Mouse (Mus musculus) heart, adult 2 months (tissue): ENCODE results near the gene Retsat. TPM values are rescaled to one million over a fixed set of nuclear protein-coding genes. Genes with fewer than 3 reads are reported as not detected.

Source experiments
- DNase-seq, 2 experiments: peaks; one replicate each; pipeline ENCODE4 v3.0.0; 2021
- H3K27ac ChIP-seq: fragments of 200-600 bp; 2 replicates; pipeline ENCODE4 v1.8.1; 2022
- H3K27me3 ChIP-seq: fragments of 200-500 bp; 2 replicates; pipeline ENCODE4 v1.6.1; 2012; ENCODE audit warnings: mild to moderate bottlenecking, low read length, inconsistent platforms, mixed read lengths; ENCODE audit not compliant: control insufficient read depth, insufficient read depth
- H3K36me3 ChIP-seq: fragments of 200-500 bp; 2 replicates; pipeline ENCODE4 v1.6.1; 2012; ENCODE audit warnings: low read length, inconsistent platforms; ENCODE audit not compliant: control insufficient read depth, insufficient read depth
- H3K4me1 ChIP-seq: fragments of 200-500 bp; 2 replicates; pipeline ENCODE4 v1.6.1; 2011; ENCODE audit warnings: low read length; ENCODE audit not compliant: control insufficient read depth, insufficient read depth
- H3K4me3 ChIP-seq: fragments of 200-600 bp; 2 replicates; pipeline ENCODE4 v1.8.1; 2022
- H3K79me2 ChIP-seq: fragments of 200-500 bp; replicated peaks from 2 replicates; pipeline ENCODE4 v1.6.1; 2012; ENCODE audit warnings: mild to moderate bottlenecking, inconsistent platforms, low read length, moderate library complexity, mixed read lengths; ENCODE audit not compliant: control insufficient read depth, insufficient read depth
- H3K9ac ChIP-seq: fragments of 200-500 bp; 2 replicates; pipeline ENCODE4 v1.6.1; 2012; ENCODE audit warnings: low read depth, mild to moderate bottlenecking, control low read depth, inconsistent platforms, low read length, mixed read lengths
- CTCF ChIP-seq: fragments of 200-600 bp; IDR thresholded peaks from 2 replicates; pipeline ENCODE4 v1.8.1; 2022; ENCODE audit warnings: antibody characterized with exemption, mild to moderate bottlenecking, moderate library complexity
- EP300 ChIP-seq: fragments of 200-500 bp; IDR thresholded peaks from 2 replicates; pipeline ENCODE4 v1.6.1; 2011; ENCODE audit warnings: low read depth, low read length, control low read depth; ENCODE audit not compliant: insufficient read depth
- POLR2A ChIP-seq: fragments of 200-500 bp; IDR thresholded peaks from 2 replicates; pipeline ENCODE4 v1.6.1; 2011; ENCODE audit warnings: mild to moderate bottlenecking, low read depth, low read length, control low read depth; ENCODE audit not compliant: insufficient read depth
- WGBS: fragments of 180-500 bp; shearing (Covaris S2); methylation state at CpG from one replicate; pipeline ENCODE4 v1.1.7; 2018; 5-methylcytosine and 5-hydroxymethylcytosine counted together
- intact Hi-C: fragments of 180-260 bp; cut with DNase I; formaldehyde crosslinking; loops from one replicate; pipeline ENCODE4 v1.15.1; 2025
- polyA plus RNA-seq: library from polyadenylated mRNA; depleted of rRNA; stranded (reverse); fragments of >200 nt; gene quantifications from 2 replicates; pipeline ENCODE4 v1.2.3, GENCODE M21; 2012
- total RNA-seq, 2 experiments: library from RNA; stranded (reverse); gene quantifications; 2 replicates each; pipeline ENCODE4 v1.2.3; 2021

Gene Retsat
- total and polyA plus RNA-seq, 3 experiments = 57.1 to 181 (median 155) TPM

DNA sequence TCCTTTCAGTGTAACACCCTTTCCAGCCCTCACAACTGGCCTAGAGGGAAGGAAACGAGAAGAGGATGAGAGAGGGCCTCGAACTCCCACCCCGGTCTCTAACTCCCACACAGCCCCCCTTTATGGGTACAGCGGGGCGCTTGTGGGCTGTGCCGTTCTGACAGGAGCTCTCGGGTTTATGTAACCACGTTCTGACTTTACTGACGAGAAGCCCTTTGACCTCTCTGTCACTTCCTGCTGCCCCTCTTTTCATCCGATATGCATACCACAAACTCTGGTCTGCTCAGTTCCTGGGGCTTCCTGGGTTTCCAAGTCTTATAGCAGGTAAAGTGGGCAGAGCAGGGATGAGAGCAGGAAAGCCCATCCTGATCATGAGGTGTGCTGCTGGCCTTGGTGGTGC is 36.0 kb downstream of the Retsat start:
- peaks cover 4% of the 10 kb centered on the region for H3K4me1 ChIP-seq
- H3K36me3 ChIP-seq = no peaks in the 10 kb centered on the region
- H3K79me2 ChIP-seq = no peaks in the 10 kb centered on the region; the same call in 1 of the 2 replicates
- TF ChIP-seq POLR2A (no peak), CTCF (no peak), EP300 (no peak)
- no peak for DNase-seq
- WGBS = 78% methylated on average over 10 of the region's 10 CpGs
- H3K27ac ChIP-seq = no peak overlapping the region
- H3K27me3 ChIP-seq = no peaks in the 10 kb centered on the region
- H3K4me3 ChIP-seq = no peak overlapping the region
- intact Hi-C loops = loop anchor here (5.0 kb wide), 1 partner anchor 33 kb away; no protein-coding TSS in a partner anchor
- no peak overlapping the region for H3K9ac ChIP-seq

DNA sequence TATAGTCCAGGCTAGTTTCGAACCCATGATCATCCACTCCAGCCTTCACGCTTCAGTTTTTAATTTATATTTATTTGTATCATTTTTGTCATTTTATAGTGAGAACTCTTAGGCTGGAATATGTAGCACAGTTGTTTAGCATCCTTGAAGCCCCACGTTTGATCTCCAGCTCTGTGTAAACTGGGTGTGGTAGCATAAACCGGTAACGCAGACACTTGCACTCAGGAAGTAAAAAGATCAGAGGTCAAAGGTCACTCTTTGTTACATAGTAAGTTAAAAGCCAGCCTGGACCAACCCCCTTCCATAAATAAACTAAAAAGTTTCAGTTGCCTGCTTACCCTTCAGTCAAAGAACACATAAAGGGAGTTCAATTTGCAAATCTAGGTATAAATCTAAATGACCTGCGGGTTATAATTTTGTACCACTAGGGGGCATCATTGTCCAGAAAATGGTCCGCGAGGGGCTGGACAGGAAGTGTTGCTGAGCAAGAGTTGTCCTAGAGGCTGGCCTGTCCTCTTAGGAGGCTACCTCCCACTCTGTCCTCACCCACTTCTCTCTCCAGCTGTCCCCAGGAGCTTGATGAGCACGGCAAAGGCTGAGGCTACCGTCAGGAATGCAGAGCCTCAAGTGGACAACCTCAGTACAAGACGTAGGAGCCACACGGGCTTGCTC is 37.6 kb downstream of the Retsat start:
- H3K27me3 ChIP-seq = no peaks in the 10 kb centered on the region
- H3K4me1 ChIP-seq = peaks cover 4% of the 10 kb centered on the region
- DNase-seq = peak; percentile 56 to 57
- H3K4me3 ChIP-seq = no peak overlapping the region
- H3K9ac ChIP-seq = no peak overlapping the region
- intact Hi-C loops = loop anchor here (1.0 to 5.0 kb wide), 3 partner anchors 153 to 591 kb away; partner anchors contain the start of gene Tcf7l1
- H3K79me2 ChIP-seq = no peaks in the 10 kb centered on the region; the same call in 1 of the 2 replicates
- no peaks in the 10 kb centered on the region for H3K36me3 ChIP-seq
- WGBS = 27% methylated on average over 12 of the region's 12 CpGs
- TF ChIP-seq EP300 = peak; percentile 68; the same call in 1 of the 2 replicates
- TF ChIP-seq CTCF = peak; percentile 89
- TF ChIP-seq POLR2A = no peak
- H3K27ac ChIP-seq = no peak overlapping the region; the same call in 1 of the 2 replicates

DNA sequence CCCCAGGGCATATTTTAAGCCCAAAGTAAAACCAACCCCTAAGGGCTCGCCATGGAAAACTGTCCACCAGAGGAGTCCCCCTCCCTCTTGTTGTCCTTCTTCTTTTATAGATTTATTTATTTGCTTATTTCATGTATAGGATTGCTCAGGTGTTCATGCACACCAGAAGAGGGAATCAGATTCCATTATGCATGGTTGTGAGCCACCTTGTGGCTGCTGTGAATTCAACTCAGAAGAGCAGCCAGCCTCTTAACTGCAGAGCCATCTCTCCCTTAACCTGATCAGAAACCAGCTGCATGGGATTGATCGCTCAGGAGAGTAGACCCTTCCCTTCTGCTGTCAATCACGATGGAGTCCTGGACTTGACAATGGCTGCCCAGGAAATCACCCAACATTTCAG is 38.7 kb downstream of the Retsat start:
- intact Hi-C loops = loop anchor here (1.0 to 5.0 kb wide), 3 partner anchors 152 to 590 kb away; partner anchors contain the start of gene Tcf7l1
- H3K4me3 ChIP-seq = no peak overlapping the region
- no peak overlapping the region for H3K27ac ChIP-seq
- no peak for DNase-seq
- no peak overlapping the region for H3K9ac ChIP-seq
- H3K27me3 ChIP-seq = no peaks in the 10 kb centered on the region
- WGBS = 86% methylated on average over 3 of the region's 3 CpGs
- H3K79me2 ChIP-seq = no peaks in the 10 kb centered on the region; the same call in 1 of the 2 replicates
- H3K36me3 ChIP-seq = no peaks in the 10 kb centered on the region
- peaks cover 4% of the 10 kb centered on the region for H3K4me1 ChIP-seq
- TF ChIP-seq CTCF = peak; percentile 47
- TF ChIP-seq EP300 = no peak
- no peak for TF ChIP-seq POLR2A

DNA sequence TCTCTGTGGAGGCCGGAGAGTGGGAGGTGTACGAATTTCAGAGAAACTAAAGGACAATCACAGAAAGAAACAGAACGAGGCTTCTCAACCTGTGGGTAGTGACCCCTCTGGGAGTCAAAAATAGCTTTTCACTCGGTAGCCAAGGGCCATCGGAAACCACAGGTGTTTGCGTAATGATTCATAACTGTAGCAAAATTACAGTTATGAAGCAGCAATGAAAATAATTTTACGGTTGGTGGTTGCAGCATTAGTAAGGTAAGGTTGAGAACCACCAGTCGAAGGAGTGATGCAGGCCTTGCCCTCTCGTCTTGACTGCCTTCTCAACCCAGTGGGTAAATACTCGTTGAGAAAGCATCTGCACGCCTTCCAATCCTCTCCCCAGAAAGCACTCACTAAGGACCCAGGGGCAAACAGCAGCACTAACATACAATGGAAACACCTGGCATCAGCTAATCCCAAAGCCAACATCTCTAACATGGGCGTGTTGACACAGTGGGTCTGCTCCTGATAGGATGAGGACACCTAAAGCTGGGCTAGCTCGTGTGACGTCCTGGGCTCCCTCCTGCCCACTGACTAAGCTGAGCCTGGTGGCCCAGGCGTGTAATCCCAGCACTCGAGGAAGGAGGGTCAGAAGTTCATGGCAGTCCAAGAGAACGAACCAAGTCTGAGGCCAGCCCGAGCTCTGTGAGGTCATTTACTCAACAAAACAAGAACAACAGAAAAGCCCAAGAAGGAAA is 43.1 kb downstream of the Retsat start:
- 73% methylated on average over 18 of the region's 18 CpGs for WGBS

DNA sequence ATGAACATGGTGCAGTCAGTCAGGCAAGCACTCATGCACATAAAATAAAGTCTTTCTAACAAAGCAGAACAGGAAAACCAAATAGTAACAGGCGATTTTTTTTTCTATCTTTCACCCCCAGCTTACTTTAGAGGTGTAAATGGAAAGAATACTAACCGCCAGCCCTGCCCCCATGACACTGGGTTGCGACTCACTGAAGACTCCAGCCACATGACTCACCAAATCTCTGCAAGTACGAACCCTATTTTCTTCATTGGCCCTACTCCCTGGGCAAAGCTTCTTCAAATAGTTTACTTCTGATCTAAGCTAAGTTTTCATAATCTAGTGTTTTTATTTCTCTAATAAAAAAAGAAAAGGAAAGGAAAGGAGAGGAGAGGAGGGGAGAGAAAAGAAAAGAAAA is 46.3 kb downstream of the Retsat start:
- Histone ChIP-seq H3K4me3 (no peak overlapping the region), H3K4me1 (0 out of 2 replicates have a peak, but pooled peaks cover 1% of the 10 kb centered on the region), H3K9ac (no peak overlapping the region), H3K79me2 (no peaks in the 10 kb centered on the region), H3K36me3 (no peaks in the 10 kb centered on the region), H3K27ac (no peak overlapping the region), H3K27me3 (no peaks in the 10 kb centered on the region)
- WGBS = 70% methylated on average over 4 of the region's 4 CpGs
- TF ChIP-seq EP300 = no peak
- no peak for TF ChIP-seq CTCF
- no peak for TF ChIP-seq POLR2A
- intact Hi-C loops = loop anchor here (10.0 kb wide), 1 partner anchor 510 kb away; no protein-coding TSS in a partner anchor
- DNase-seq = no peak

More for the DNA sequence above, 43.1 kb downstream of the Retsat start:
- Histone ChIP-seq H3K79me2 (no peaks in the 10 kb centered on the region; the same call in 1 of the 2 replicates), H3K4me3 (no peak overlapping the region), H3K4me1 (peaks cover 3% of the 10 kb centered on the region; the same call in 1 of the 2 replicates), H3K27ac (no peak overlapping the region), H3K27me3 (no peaks in the 10 kb centered on the region), H3K36me3 (no peaks in the 10 kb centered on the region), H3K9ac (no peak overlapping the region)
- TF ChIP-seq EP300 = no peak
- TF ChIP-seq CTCF = no peak
- intact Hi-C loops = loop anchor here (10.0 kb wide), 1 partner anchor 513 kb away; no protein-coding TSS in a partner anchor
- DNase-seq = no peak
